Mouse (Mus musculus) small intestine, adult 2 months (tissue): ENCODE data around the gene Esrra. TPM values are rescaled to one million over a fixed set of nuclear protein-coding genes. Genes with fewer than 3 reads are reported as not detected.

Experiments
- H3K27ac ChIP-seq: fragments of 200-500 bp; 2 replicates; pipeline ENCODE4 v1.5.1; 2012; ENCODE audit warnings: low read depth, low read length, control low read depth, inconsistent platforms; ENCODE audit not compliant: insufficient read depth
- H3K27me3 ChIP-seq: fragments of 200-500 bp; 2 replicates; pipeline ENCODE4 v1.6.1; 2012; ENCODE audit warnings: mild to moderate bottlenecking, moderate library complexity, low read length, inconsistent platforms; ENCODE audit not compliant: control insufficient read depth, insufficient read depth
- H3K36me3 ChIP-seq: fragments of 200-500 bp; 2 replicates; pipeline ENCODE4 v1.6.1; 2012; ENCODE audit warnings: mild to moderate bottlenecking, low read length, control low read depth, inconsistent platforms; ENCODE audit not compliant: control insufficient read depth, insufficient read depth
- H3K4me1 ChIP-seq: fragments of 200-500 bp; 2 replicates; pipeline ENCODE4 v1.6.1; 2012; ENCODE audit warnings: low read length, inconsistent platforms, mixed read lengths; ENCODE audit not compliant: control insufficient read depth, insufficient read depth, insufficient read length
- H3K4me3 ChIP-seq: fragments of 200-500 bp; 2 replicates; pipeline ENCODE4 v1.5.1; 2012; ENCODE audit warnings: low read depth, mild to moderate bottlenecking, control low read depth, inconsistent platforms, low read length, moderate library complexity
- CTCF ChIP-seq: fragments of 200-500 bp; IDR thresholded peaks from 2 replicates; pipeline ENCODE4 v1.5.1; 2012; ENCODE audit warnings: low read depth, mild to moderate bottlenecking, control low read depth, inconsistent platforms, low read length, moderate library complexity, mixed read lengths; ENCODE audit not compliant: insufficient replicate concordance, insufficient read length; ENCODE audit errors: extremely low read depth
- POLR2A ChIP-seq: fragments of 200-500 bp; IDR thresholded peaks from 2 replicates; pipeline ENCODE4 v1.6.1; 2012; ENCODE audit warnings: low read depth, mild to moderate bottlenecking, control low read depth, inconsistent platforms, low read length, moderate library complexity
- WGBS: fragments of 180-500 bp; shearing (Covaris S2); methylation state at CpG from one replicate; pipeline ENCODE4 v1.1.7; 2018; 5-methylcytosine and 5-hydroxymethylcytosine counted together
- polyA plus RNA-seq: library from polyadenylated mRNA; depleted of rRNA; stranded (reverse); fragments of >200 nt; gene quantifications from 2 replicates; pipeline ENCODE4 v1.2.3, GENCODE M21; 2012

The Esrra gene
- polyA plus RNA-seq, 1 experiment: 346 TPM

GRCm38 (mm10) chr19:6955424-6955823 is 33.8 kb upstream of the Esrra start:
- Histone ChIP-seq H3K27ac (no peak overlapping the region), H3K4me1 (peaks cover 29% of the 10 kb centered on the region), H3K4me3 (no peak overlapping the region), H3K27me3 (no peaks in the 10 kb centered on the region), H3K36me3 (peaks cover 81% of the 10 kb centered on the region)
- TF ChIP-seq CTCF: no peak
- no peak for TF ChIP-seq POLR2A
- 71% methylated on average over 7 of the region's 7 CpGs for WGBS

GRCm38 (mm10) chr19:6954046-6954445 is 32.4 kb upstream of the Esrra start:
- TF ChIP-seq CTCF (peak; percentile 50; the same call in 1 of the 2 replicates), POLR2A (no peak)
- Histone ChIP-seq H3K27me3 (no peaks in the 10 kb centered on the region), H3K36me3 (peaks cover 67% of the 10 kb centered on the region), H3K4me1 (peaks cover 40% of the 10 kb centered on the region), H3K27ac (peak overlapping the region; percentile 8; the same call in 1 of the 2 replicates), H3K4me3 (no peak overlapping the region)
- whole genome bisulfite sequencing: 21% methylated on average over 9 of the region's 9 CpGs

GRCm38 (mm10) chr19:6952712-6953037 is 31.1 kb upstream of the Esrra start:
- H3K4me3 ChIP-seq: peak overlapping the region; percentile 70
- peak overlapping the region; percentile 94 for H3K27ac ChIP-seq
- no peak for TF ChIP-seq POLR2A
- no peak for TF ChIP-seq CTCF
- no peaks in the 10 kb centered on the region for H3K27me3 ChIP-seq
- 4% methylated on average over 3 of the region's 3 CpGs for WGBS
- H3K36me3 ChIP-seq: peaks cover 53% of the 10 kb centered on the region
- H3K4me1 ChIP-seq: peaks cover 46% of the 10 kb centered on the region

- Histone ChIP-seq H3K27me3 (no peaks in the 10 kb centered on the region), H3K27ac (peak overlapping the region; percentile 94), H3K4me3 (peak overlapping the region; percentile 70), H3K36me3 (peaks cover 48% of the 10 kb centered on the region), H3K4me1 (peaks cover 47% of the 10 kb centered on the region)
- TF ChIP-seq CTCF (no peak), POLR2A (no peak; the same call in 1 of the 2 replicates)
- whole genome bisulfite sequencing: 3% methylated on average over 31 of the region's 31 CpGs
Measured at GRCm38 (mm10) chr19:6951994-6952711, 30.5 kb upstream of the Esrra start.

GRCm38 (mm10) chr19:6951381-6951968 is 29.9 kb upstream of the Esrra start:
- 1% methylated on average over 35 of the region's 35 CpGs for WGBS
- Histone ChIP-seq H3K4me3 (peak overlapping the region; percentile 70), H3K36me3 (peaks cover 41% of the 10 kb centered on the region), H3K27me3 (no peaks in the 10 kb centered on the region), H3K27ac (peak overlapping the region; percentile 94), H3K4me1 (peaks cover 50% of the 10 kb centered on the region)
- TF ChIP-seq POLR2A (no peak; the same call in none of the 2 replicates), CTCF (peak; percentile 17; the same call in 1 of the 2 replicates)

- peaks cover 33% of the 10 kb centered on the region for H3K36me3 ChIP-seq
- TF ChIP-seq CTCF (no peak), POLR2A (peak; percentile 34; the same call in 1 of the 2 replicates)
- H3K4me3 ChIP-seq: peak overlapping the region; percentile 70
- 1% methylated on average over 28 of the region's 28 CpGs for WGBS
- H3K27me3 ChIP-seq: no peaks in the 10 kb centered on the region
- peak overlapping the region; percentile 94 for H3K27ac ChIP-seq
- H3K4me1 ChIP-seq: peaks cover 47% of the 10 kb centered on the region
Measured at GRCm38 (mm10) chr19:6950613-6951153, 29.1 kb upstream of the Esrra start.

- peaks cover 41% of the 10 kb centered on the region for H3K4me1 ChIP-seq
- H3K27ac ChIP-seq: peak overlapping the region; percentile 94
- H3K27me3 ChIP-seq: no peaks in the 10 kb centered on the region
- TF ChIP-seq POLR2A (no peak), CTCF (no peak)
- peak overlapping the region; percentile 40 for H3K4me3 ChIP-seq
- peaks cover 26% of the 10 kb centered on the region for H3K36me3 ChIP-seq
- 46% methylated on average over 5 of the region's 5 CpGs for WGBS
Measured at GRCm38 (mm10) chr19:6949951-6950350, 28.3 kb upstream of the Esrra start.
